Mouse (Mus musculus): ENCODE results near the gene Gab1. TPM values are rescaled to one million over a fixed set of nuclear protein-coding genes. Genes with fewer than 3 reads are reported as not detected.

Gab1 gene
- polyA plus RNA-seq, 1 experiment from 2014 or later = 32.3 TPM

DNA sequence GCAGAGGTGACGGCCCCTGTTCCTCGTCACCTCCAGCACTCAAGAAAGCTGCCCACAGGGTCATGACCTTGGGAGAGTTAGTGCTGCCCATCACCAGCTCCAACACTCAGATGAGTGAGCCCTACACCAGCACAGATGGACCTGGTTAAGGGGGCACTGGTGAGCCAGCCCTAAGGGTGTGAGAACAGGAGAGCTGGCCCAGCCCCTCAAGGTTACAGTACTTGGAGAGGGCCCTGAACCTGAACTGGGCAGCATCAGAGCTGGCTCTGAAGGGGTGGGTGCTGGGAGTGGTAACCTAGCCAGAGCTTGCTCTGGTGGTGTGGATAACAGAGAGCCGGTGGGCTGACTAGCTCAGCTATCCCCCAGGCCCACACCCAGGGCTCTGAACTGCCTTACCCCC, 37.8 kb downstream of the Gab1 start:
- no peak overlapping the region for H3K4me2 ChIP-seq (ENCODE audit: low read depth, low read length)
- H3K36me3 ChIP-seq (ENCODE audit: control insufficient read depth, insufficient read depth) = no peaks in the 10 kb centered on the region
- peaks cover 62% of the 10 kb centered on the region for H3K4me1 ChIP-seq (ENCODE audit: control insufficient read depth, insufficient read depth, low read length)
- peak overlapping the region; percentile 43; the same call in 1 of the 2 replicates for H3K27ac ChIP-seq (ENCODE audit: low read length)
- no peak overlapping the region for H3K4me3 ChIP-seq (ENCODE audit: low read length)
- H3K9ac ChIP-seq (ENCODE audit: low read length) = no peak overlapping the region
- 83% methylated on average over 3 of the region's 3 CpGs for WGBS
- no peaks in the 10 kb centered on the region for H3K9me3 ChIP-seq (replicated peaks; ENCODE audit: control insufficient read depth, low read length)
- ATAC-seq (replicated peaks; ENCODE audit: extremely low read depth, insufficient read depth, low FRiP score) = no peak; the same call in 1 of the 2 replicates
- H3K27me3 ChIP-seq (ENCODE audit: control insufficient read depth, insufficient read depth, low read length) = no peaks in the 10 kb centered on the region

DNA sequence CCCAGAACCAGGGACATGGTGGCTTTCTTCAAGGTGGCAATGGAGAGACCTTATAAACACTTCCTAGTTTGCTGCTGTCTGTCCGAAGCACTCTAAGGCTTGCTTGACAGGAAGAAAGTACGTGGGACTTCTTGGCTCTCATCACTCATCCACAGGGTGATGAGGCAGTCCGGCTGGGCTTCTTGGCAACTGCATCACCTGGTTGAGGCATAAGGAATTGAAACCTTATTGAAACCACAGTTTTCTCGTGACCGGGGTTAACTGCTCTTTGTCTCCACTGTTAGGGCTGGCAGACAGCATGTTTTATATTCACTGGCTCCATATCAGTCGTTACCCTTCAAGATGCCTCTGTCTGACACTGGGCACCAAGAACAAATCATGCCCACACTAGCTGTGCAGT, 40.2 kb downstream of the Gab1 start:
- H3K9ac ChIP-seq (ENCODE audit: low read length) = no peak overlapping the region
- H3K9me3 ChIP-seq (replicated peaks; ENCODE audit: control insufficient read depth, low read length) = no peaks in the 10 kb centered on the region
- no peak for ATAC-seq (replicated peaks; ENCODE audit: extremely low read depth, insufficient read depth, low FRiP score)
- no peaks in the 10 kb centered on the region for H3K27me3 ChIP-seq (ENCODE audit: control insufficient read depth, insufficient read depth, low read length)
- no peak overlapping the region for H3K4me3 ChIP-seq (ENCODE audit: low read length)
- H3K27ac ChIP-seq (ENCODE audit: low read length) = peak overlapping the region; percentile 25; the same call in 1 of the 2 replicates
- WGBS = 62% methylated on average over 6 of the region's 6 CpGs
- H3K4me2 ChIP-seq (ENCODE audit: low read depth, low read length) = no peak overlapping the region
- H3K4me1 ChIP-seq (ENCODE audit: control insufficient read depth, insufficient read depth, low read length) = peaks cover 53% of the 10 kb centered on the region
- no peaks in the 10 kb centered on the region for H3K36me3 ChIP-seq (ENCODE audit: control insufficient read depth, insufficient read depth)

DNA sequence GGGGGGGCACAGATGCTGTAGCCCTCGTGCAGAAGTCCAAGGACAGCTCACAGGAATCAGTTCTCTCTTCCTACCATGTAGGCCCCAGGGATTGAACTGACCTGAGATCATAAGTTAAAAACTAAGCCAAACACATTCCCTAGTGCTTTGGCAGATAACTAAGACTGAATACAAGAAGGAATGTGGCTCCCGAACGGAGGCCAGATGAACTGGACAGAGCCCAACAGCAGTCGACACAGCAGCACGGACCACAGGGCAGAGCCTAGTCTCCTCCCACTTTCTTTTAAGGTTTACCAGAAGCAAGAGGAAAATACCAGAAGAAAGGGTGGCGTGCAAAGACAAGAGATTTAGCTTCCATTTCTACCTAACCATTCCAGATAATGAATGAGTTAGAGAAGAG, 42.1 kb downstream of the Gab1 start:
- H3K27me3 ChIP-seq (ENCODE audit: control insufficient read depth, insufficient read depth, low read length) = no peaks in the 10 kb centered on the region
- H3K9ac ChIP-seq (ENCODE audit: low read length) = no peak overlapping the region
- 15% methylated on average over 6 of the region's 6 CpGs for WGBS
- ATAC-seq (replicated peaks; ENCODE audit: extremely low read depth, insufficient read depth, low FRiP score) = peak; percentile 74
- peaks cover 57% of the 10 kb centered on the region for H3K4me1 ChIP-seq (ENCODE audit: control insufficient read depth, insufficient read depth, low read length)
- H3K4me3 ChIP-seq (ENCODE audit: low read length) = no peak overlapping the region
- H3K9me3 ChIP-seq (replicated peaks; ENCODE audit: control insufficient read depth, low read length) = no peaks in the 10 kb centered on the region
- no peaks in the 10 kb centered on the region for H3K36me3 ChIP-seq (ENCODE audit: control insufficient read depth, insufficient read depth)
- H3K27ac ChIP-seq (ENCODE audit: low read length) = peak overlapping the region; percentile 89
- H3K4me2 ChIP-seq (ENCODE audit: low read depth, low read length) = peak overlapping the region; percentile 14; the same call in 1 of the 2 replicates

DNA sequence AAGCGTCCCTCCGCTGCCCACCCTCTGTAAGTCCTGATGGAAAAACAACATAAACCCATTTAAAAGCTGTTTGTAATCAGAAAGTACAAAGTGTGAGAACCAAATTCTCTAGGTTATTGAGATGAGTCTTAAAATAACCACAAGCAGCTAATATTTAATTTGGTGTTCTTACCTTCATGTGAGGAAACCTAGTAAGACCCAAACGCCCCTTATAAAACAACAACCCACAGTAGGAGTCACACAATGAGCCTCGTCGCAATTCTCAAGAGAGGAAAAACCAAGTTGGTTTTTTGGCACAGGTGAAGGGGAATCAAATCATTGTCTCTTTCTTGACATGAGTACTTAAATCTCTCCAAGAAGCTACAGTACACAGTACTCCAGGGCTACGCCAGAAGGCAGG, 44.9 kb downstream of the Gab1 start:
- H3K4me1 ChIP-seq (ENCODE audit: control insufficient read depth, insufficient read depth, low read length) = peaks cover 65% of the 10 kb centered on the region
- no peak overlapping the region for H3K9ac ChIP-seq (ENCODE audit: low read length)

DNA sequence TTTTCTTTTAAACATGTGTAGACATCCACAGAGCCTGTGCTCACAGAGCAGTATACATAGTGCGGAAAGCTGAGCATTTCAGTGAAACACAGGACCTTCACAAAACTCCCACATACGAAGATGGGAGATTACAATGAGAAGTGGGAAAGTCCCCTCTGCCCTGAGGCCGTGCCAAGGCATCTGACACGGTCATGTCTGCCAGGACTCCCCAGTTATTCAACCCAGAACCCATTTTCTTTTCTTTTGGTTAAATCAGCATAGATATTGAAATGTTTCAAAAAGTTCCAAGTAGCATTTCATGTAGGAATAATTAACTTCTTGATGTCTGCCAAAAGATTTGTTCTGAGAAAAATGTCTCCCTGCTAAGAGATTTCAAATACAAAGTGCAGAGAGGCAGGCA, 45.9 kb downstream of the Gab1 start:
- Histone ChIP-seq H3K9ac (ENCODE audit: low read length) (no peak overlapping the region; the same call in 1 of the 2 replicates), H3K4me2 (ENCODE audit: low read depth, low read length) (peak overlapping the region; percentile 14; the same call in 1 of the 2 replicates), H3K27me3 (ENCODE audit: control insufficient read depth, insufficient read depth, low read length) (no peaks in the 10 kb centered on the region), H3K27ac (ENCODE audit: low read length) (peak overlapping the region; percentile 56), H3K36me3 (ENCODE audit: control insufficient read depth, insufficient read depth) (no peaks in the 10 kb centered on the region), H3K4me1 (ENCODE audit: control insufficient read depth, insufficient read depth, low read length) (peaks cover 64% of the 10 kb centered on the region), H3K4me3 (ENCODE audit: low read length) (no peak overlapping the region), H3K9me3 (replicated peaks; ENCODE audit: control insufficient read depth, low read length) (no peaks in the 10 kb centered on the region)
- ATAC-seq (replicated peaks; ENCODE audit: extremely low read depth, insufficient read depth, low FRiP score) = no peak
- WGBS = 27% methylated on average over 4 of the region's 4 CpGs

More for the DNA sequence above, 44.9 kb downstream of the Gab1 start:
- no peak overlapping the region for H3K27ac ChIP-seq (ENCODE audit: low read length)
- no peak overlapping the region for H3K4me2 ChIP-seq (ENCODE audit: low read depth, low read length)
- no peak for ATAC-seq (replicated peaks; ENCODE audit: extremely low read depth, insufficient read depth, low FRiP score)
- H3K9me3 ChIP-seq (replicated peaks; ENCODE audit: control insufficient read depth, low read length) = no peaks in the 10 kb centered on the region
- H3K4me3 ChIP-seq (ENCODE audit: low read length) = no peak overlapping the region
- WGBS = 88% methylated on average over 6 of the region's 6 CpGs
- no peaks in the 10 kb centered on the region for H3K36me3 ChIP-seq (ENCODE audit: control insufficient read depth, insufficient read depth)
- H3K27me3 ChIP-seq (ENCODE audit: control insufficient read depth, insufficient read depth, low read length) = no peaks in the 10 kb centered on the region

DNA sequence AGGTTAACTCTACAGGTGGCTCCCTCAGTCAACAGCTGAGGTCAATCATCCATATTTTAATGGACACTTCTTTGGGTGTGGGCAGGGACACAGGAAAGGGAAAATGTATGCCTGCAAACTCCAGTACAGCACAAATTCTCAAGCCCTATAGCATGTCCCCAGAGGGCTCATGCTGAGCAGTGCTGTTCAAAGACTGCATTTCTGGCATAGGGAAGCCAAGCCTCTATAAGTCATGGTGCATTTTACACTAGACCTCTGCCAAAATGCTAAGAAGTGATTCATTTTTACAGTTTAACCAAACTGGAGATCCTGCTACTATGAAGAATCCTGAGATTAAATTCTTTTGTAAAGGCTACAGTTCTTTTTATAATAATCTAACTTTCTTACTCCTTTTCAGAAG, 47.8 kb downstream of the Gab1 start:
- Histone ChIP-seq H3K27me3 (ENCODE audit: control insufficient read depth, insufficient read depth, low read length) (no peaks in the 10 kb centered on the region), H3K4me1 (ENCODE audit: control insufficient read depth, insufficient read depth, low read length) (peaks cover 59% of the 10 kb centered on the region)
- ATAC-seq (replicated peaks; ENCODE audit: extremely low read depth, insufficient read depth, low FRiP score) = no peak

DNA sequence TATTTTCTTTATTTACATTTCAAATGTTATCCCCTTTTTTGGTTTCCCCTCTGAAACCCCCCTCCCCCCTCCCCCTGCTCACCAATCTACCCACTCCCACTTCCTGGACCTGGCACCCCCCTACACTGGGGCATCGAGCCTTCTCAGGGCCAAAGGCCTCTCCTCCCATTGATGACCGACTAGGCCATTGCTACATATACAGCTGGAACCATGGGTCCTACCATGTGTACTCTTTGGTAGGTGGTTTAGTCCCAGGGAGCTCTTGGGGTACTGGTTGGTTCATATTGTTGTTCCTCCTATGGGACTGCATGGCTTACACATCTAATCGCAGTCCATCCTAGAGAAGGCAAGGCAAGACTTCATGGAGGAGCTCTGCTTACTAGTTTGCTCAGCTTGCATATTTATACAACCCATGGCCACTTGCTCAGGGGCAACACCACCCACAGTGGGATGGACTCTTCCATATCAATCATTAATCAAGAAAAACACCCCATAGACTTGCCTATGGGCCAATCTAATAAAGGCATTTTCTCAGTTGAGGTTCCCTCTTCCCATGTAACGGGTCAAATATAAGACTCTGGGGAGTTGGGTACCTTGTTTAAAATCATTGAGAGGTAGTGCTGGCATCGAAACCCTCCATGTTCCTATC, 48.3 kb downstream of the Gab1 start:
- Histone ChIP-seq H3K4me2 (ENCODE audit: low read depth, low read length) (no peak overlapping the region), H3K4me1 (ENCODE audit: control insufficient read depth, insufficient read depth, low read length) (peaks cover 59% of the 10 kb centered on the region)

More for the DNA sequence above, 47.8 kb downstream of the Gab1 start:
- no peak overlapping the region for H3K27ac ChIP-seq (ENCODE audit: low read length)
- H3K4me3 ChIP-seq (ENCODE audit: low read length) = no peak overlapping the region
- no peak overlapping the region for H3K9ac ChIP-seq (ENCODE audit: low read length)
- H3K36me3 ChIP-seq (ENCODE audit: control insufficient read depth, insufficient read depth) = no peaks in the 10 kb centered on the region
- no peak overlapping the region for H3K4me2 ChIP-seq (ENCODE audit: low read depth, low read length)
- no peaks in the 10 kb centered on the region for H3K9me3 ChIP-seq (replicated peaks; ENCODE audit: control insufficient read depth, low read length)

DNA sequence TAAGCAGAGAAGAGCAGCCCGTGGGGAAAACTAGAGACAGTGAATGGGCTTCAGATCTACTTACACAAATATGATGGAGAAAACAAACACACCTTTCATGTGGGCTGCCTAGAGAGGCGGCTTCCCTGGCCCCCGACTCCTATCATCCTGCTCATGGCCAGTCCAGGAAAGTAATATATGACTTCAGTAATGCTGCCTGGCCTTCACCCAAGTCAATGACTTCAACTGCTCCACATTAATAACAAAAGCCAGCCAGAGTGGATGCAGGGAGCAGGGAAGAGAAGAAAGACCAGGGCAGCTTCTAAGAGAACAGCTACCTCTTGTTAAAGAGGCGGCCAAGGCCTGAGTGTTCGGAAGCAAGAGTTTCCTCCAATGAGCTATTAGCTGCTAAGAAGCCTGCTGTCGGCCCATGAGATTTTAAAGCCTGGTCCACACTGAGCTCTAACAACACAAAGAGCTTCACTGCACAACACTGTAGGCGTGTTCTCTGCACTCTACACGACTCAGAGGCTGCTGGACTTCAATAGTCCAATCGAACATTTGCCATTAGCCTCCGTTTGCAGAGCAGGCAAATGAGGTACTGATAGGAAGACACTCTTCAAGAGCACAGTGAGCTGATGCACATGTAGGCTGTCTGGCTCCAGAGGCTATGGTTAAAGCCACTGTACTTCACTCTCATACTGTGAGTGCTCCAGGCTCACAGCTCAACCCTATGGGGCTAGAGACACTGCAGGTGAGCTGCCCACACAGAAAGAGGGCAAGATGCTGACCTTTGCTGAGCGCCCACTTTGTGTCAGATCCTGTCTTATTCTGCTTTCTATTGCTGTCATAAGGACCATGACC, 49.4 kb downstream of the Gab1 start:
- ATAC-seq (replicated peaks; ENCODE audit: extremely low read depth, insufficient read depth, low FRiP score) = peak; percentile 71; the same call in 1 of the 2 replicates
- Histone ChIP-seq H3K27me3 (ENCODE audit: control insufficient read depth, insufficient read depth, low read length) (no peaks in the 10 kb centered on the region), H3K4me1 (ENCODE audit: control insufficient read depth, insufficient read depth, low read length) (peaks cover 69% of the 10 kb centered on the region), H3K9me3 (replicated peaks; ENCODE audit: control insufficient read depth, low read length) (no peaks in the 10 kb centered on the region), H3K9ac (ENCODE audit: low read length) (peak overlapping the region; percentile 32), H3K27ac (ENCODE audit: low read length) (peak overlapping the region; percentile 80), H3K4me3 (ENCODE audit: low read length) (no peak overlapping the region), H3K4me2 (ENCODE audit: low read depth, low read length) (peak overlapping the region; percentile 20), H3K36me3 (ENCODE audit: control insufficient read depth, insufficient read depth) (no peaks in the 10 kb centered on the region)
- 37% methylated on average over 11 of the region's 11 CpGs for WGBS

More for the DNA sequence above, 48.3 kb downstream of the Gab1 start:
- Histone ChIP-seq H3K27ac (ENCODE audit: low read length) (no peak overlapping the region), H3K9ac (ENCODE audit: low read length) (no peak overlapping the region), H3K27me3 (ENCODE audit: control insufficient read depth, insufficient read depth, low read length) (no peaks in the 10 kb centered on the region), H3K9me3 (replicated peaks; ENCODE audit: control insufficient read depth, low read length) (no peaks in the 10 kb centered on the region), H3K36me3 (ENCODE audit: control insufficient read depth, insufficient read depth) (no peaks in the 10 kb centered on the region), H3K4me3 (ENCODE audit: low read length) (no peak overlapping the region)
- WGBS = 92% methylated on average over 5 of the region's 5 CpGs
- ATAC-seq (replicated peaks; ENCODE audit: extremely low read depth, insufficient read depth, low FRiP score) = no peak

DNA sequence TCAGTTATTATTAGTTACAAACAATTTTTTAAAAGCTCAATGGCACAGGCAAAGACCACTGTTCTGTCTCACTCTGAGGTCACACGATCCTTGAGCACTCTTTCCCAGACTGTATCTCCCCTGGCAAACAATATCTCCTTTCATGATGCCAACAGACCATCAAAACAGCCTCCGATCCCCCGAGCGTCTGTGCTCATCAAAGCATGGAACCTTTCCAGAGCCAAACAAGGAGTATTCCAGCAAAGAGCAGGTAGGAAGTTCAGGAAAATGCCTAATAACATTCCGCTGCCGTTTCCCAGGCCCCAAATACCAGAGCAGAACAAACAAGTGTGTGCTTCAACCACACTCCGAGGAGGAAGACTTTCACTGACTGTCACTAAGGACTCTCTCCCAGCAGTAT, 50.2 kb downstream of the Gab1 start:
- Histone ChIP-seq H3K9me3 (replicated peaks; ENCODE audit: control insufficient read depth, low read length) (no peaks in the 10 kb centered on the region), H3K9ac (ENCODE audit: low read length) (peak overlapping the region; percentile 7; the same call in 1 of the 2 replicates), H3K4me3 (ENCODE audit: low read length) (no peak overlapping the region; the same call in 1 of the 2 replicates), H3K4me2 (ENCODE audit: low read depth, low read length) (peak overlapping the region; percentile 20), H3K4me1 (ENCODE audit: control insufficient read depth, insufficient read depth, low read length) (peaks cover 63% of the 10 kb centered on the region), H3K27ac (ENCODE audit: low read length) (peak overlapping the region; percentile 80), H3K27me3 (ENCODE audit: control insufficient read depth, insufficient read depth, low read length) (no peaks in the 10 kb centered on the region), H3K36me3 (ENCODE audit: control insufficient read depth, insufficient read depth) (no peaks in the 10 kb centered on the region)
- ATAC-seq (replicated peaks; ENCODE audit: extremely low read depth, insufficient read depth, low FRiP score) = no peak
- 22% methylated on average over 7 of the region's 7 CpGs for WGBS
